ENCODE assay signal across 28 mouse cellular contexts in genomic region chr9:34574611-34575010, GRCm38 (mm10).
DNase-seq lines count a peak whose midpoint lies in the region; ATAC-seq lines count a peak whose summit lies in the region.
"Had no signal": no experiment of that assay in that cellular context is flagged by ENCODE, and none has a peak within 500 bp of the region (broad histone marks: within the 10 kb centered on the region; RNA-seq: fewer than 3 reads in every experiment).

No protein-coding gene starts in this region.

- no peaks in the 10 kb centered on the region for H3K27me3 ChIP-seq in hindbrain, embryonic 11.5 days (ENCODE audit: control insufficient read depth, insufficient read depth, low read length)
- H3K27me3 ChIP-seq: heart, embryonic 12.5 days; limb, embryonic 13.5 days; liver, embryonic 12.5 days; neural tube, embryonic 15.5 days had no signal

- H3K4me2 ChIP-seq in hindbrain, embryonic 11.5 days (replicated peaks; ENCODE audit: low read depth, low read length), result no peak overlapping the region
- H3K4me2 ChIP-seq: forebrain, embryonic 13.5 days; heart, embryonic 12.5 days; hindbrain, embryonic 14.5 days; limb, embryonic 13.5 days; liver, embryonic 12.5 days; neural tube, embryonic 15.5 days had no signal

- no peak overlapping the region for H3K4me3 ChIP-seq in hindbrain, embryonic 11.5 days (ENCODE audit: low read depth, low read length)
- H3K4me3 ChIP-seq: forebrain, embryonic 13.5 days; heart, embryonic 12.5 days; limb, embryonic 13.5 days; liver, embryonic 12.5 days; neural tube, embryonic 15.5 days had no signal

- H3K27ac ChIP-seq in hindbrain, embryonic 11.5 days (ENCODE audit: low read depth, low read length), result no peak overlapping the region
- H3K27ac ChIP-seq: forebrain, embryonic 13.5 days; hindbrain, embryonic 14.5 days; limb, embryonic 13.5 days; liver, embryonic 12.5 days; macrophage; neural tube, embryonic 15.5 days had no signal

- no peak overlapping the region for H3K9ac ChIP-seq in hindbrain, embryonic 11.5 days (ENCODE audit: low read depth, low read length)
- H3K9ac ChIP-seq: forebrain, embryonic 13.5 days; heart, embryonic 12.5 days; hindbrain, embryonic 14.5 days; limb, embryonic 13.5 days; liver, embryonic 12.5 days; liver, postnatal 0 days; neural tube, embryonic 15.5 days had no signal

- no peaks in the 10 kb centered on the region for H3K36me3 ChIP-seq in hindbrain, embryonic 11.5 days (ENCODE audit: control insufficient read depth, insufficient read depth, low read length)
- H3K36me3 ChIP-seq: G1E; heart, embryonic 12.5 days; limb, embryonic 13.5 days; liver, embryonic 12.5 days; neural tube, embryonic 15.5 days had no signal

- DNase-seq in frontal cortex, adult 2 months (ENCODE audit: extremely low spot score in 1 of 2, low spot score in 1 of 2), result peak; percentile 37 to 57
- DNase-seq in frontal cortex, postnatal 14 days (ENCODE audit: low spot score in 2 of 2), result no peak
- DNase-seq in left cerebral cortex, adult 18-20 months (ENCODE audit: low spot score in 2 of 2), result peak; percentile 9 to 45
- DNase-seq in left cerebral cortex, adult 11 months (ENCODE audit: low spot score), result no peak
- peak; percentile 83 for DNase-seq in brain, adult 2 months (ENCODE audit: low read depth, low spot score)
- peak; percentile 29 to 69 for DNase-seq in layer of hippocampus, postnatal 14 days (ENCODE audit: low spot score in 2 of 2)
- no peak for DNase-seq in hindbrain, embryonic 11.5 days (ENCODE audit: low spot score)
- DNase-seq: adrenal gland, adult 8-10 months; cerebellum, adult 11 months; cerebellum, adult 9-10 months; cerebellum, postnatal 36 days; gastrocnemius, postnatal 25 days; heart, adult 18-20 months; heart, postnatal 4 days; kidney, postnatal 14 days; liver, postnatal 0 days; midbrain, embryonic 14.5 days; retina, postnatal 1 day; thymus, postnatal 4 days had no signal

- 95% methylated on average over 6 of the region's 6 CpGs for WGBS in hindbrain, embryonic 11.5 days

- no peaks in the 10 kb centered on the region for H3K9me3 ChIP-seq in hindbrain, embryonic 11.5 days (ENCODE audit: control insufficient read depth, low read length)
- H3K9me3 ChIP-seq: forebrain, embryonic 13.5 days; G1E; heart, embryonic 12.5 days; limb, embryonic 13.5 days; liver, embryonic 12.5 days; neural tube, embryonic 15.5 days had no signal

- no peaks in the 10 kb centered on the region for H3K4me1 ChIP-seq in hindbrain, embryonic 11.5 days (replicated peaks; ENCODE audit: control insufficient read depth, insufficient read depth, low read length)
- H3K4me1 ChIP-seq: heart, embryonic 12.5 days; limb, embryonic 13.5 days; liver, embryonic 12.5 days had no signal

- no peak for ATAC-seq in hindbrain, embryonic 11.5 days (ENCODE audit: low FRiP score)
- ATAC-seq: forebrain, embryonic 13.5 days; intestine, postnatal 0 days; liver, embryonic 12.5 days; liver, postnatal 0 days had no signal

Comparison
In these comparisons a context has a peak if more than half of its experiments do, and no peak if none do; other contexts are left out.
1. DNase-seq: peak in frontal cortex, adult 2 months (2 of 2), left cerebral cortex, adult 18-20 months (2 of 2), brain, adult 2 months (single experiment) and layer of hippocampus, postnatal 14 days (2 of 2); none in frontal cortex, postnatal 14 days (0 of 2), left cerebral cortex, adult 11 months (single experiment) and hindbrain, embryonic 11.5 days (single experiment).